Mouse (Mus musculus) embryo, embryonic 11.5 days (tissue): ENCODE data around the gene Gm10272.
"Not testable (repeated sequence)": the region's sequence is repeated elsewhere in the genome, so short reads cannot be mapped to it uniquely, and the experiment has no call there.

Experiments
- DNase-seq: peaks from one replicate; pipeline ENCODE4 v3.0.0-alpha.2; 2012; ENCODE audit warnings: low read depth, low spot score

The Gm10272 gene

GRCm38 (mm10) chr10:77706326-77706725 is at the start of gene Gm10272:
Gene Gm10272 (plus strand): TSS chr10:77706626.
- no peak for DNase-seq

- no peak for DNase-seq
These were observed 48.0 kb upstream of the Gm10272 start for GRCm38 (mm10) chr10:77658286-77658994.

- DNase-seq, result no peak
These were observed 42.3 kb upstream of the Gm10272 start for GRCm38 (mm10) chr10:77663949-77664665.

GRCm38 (mm10) chr10:77666342-77666741 is 40.1 kb upstream of the Gm10272 start:
- DNase-seq, result no peak

GRCm38 (mm10) chr10:77667402-77667801 is 39.0 kb upstream of the Gm10272 start:
- DNase-seq, result no peak

- DNase-seq, result no peak
These were observed 35.7 kb upstream of the Gm10272 start for GRCm38 (mm10) chr10:77670710-77671109.

GRCm38 (mm10) chr10:77671519-77671918 is 34.9 kb upstream of the Gm10272 start:
- DNase-seq, result no peak

- DNase-seq, result no peak
These were observed 32.7 kb upstream of the Gm10272 start for GRCm38 (mm10) chr10:77673765-77674164.

GRCm38 (mm10) chr10:77677562-77677961 is 28.9 kb upstream of the Gm10272 start:
- no peak for DNase-seq

- DNase-seq, result no peak
These were observed 23.4 kb upstream of the Gm10272 start for GRCm38 (mm10) chr10:77682994-77683393.

- no peak for DNase-seq
These were observed 22.2 kb upstream of the Gm10272 start for GRCm38 (mm10) chr10:77684181-77684580.

GRCm38 (mm10) chr10:77685895-77686664 is 20.3 kb upstream of the Gm10272 start, which contains the start of gene Tspear:
Gene Tspear (plus strand): TSS chr10:77686569.
- no peak for DNase-seq

- DNase-seq, result no peak
These were observed 19.4 kb upstream of the Gm10272 start for GRCm38 (mm10) chr10:77687021-77687420.

- DNase-seq, result not testable (repeated sequence)
These were observed 16.0 kb upstream of the Gm10272 start, which contains the start of gene Gm19402 for GRCm38 (mm10) chr10:77690356-77690807. Gene Gm19402 (minus strand): TSS chr10:77690757.

GRCm38 (mm10) chr10:77697133-77697532 is 9.3 kb upstream of the Gm10272 start, which contains the start of gene Gm9508:
Gene Gm9508 (minus strand): TSS chr10:77697233.
- DNase-seq, result no peak

- DNase-seq, result no peak
These were observed 3.4 kb downstream of the Gm10272 start for GRCm38 (mm10) chr10:77709831-77710230.

- not testable (repeated sequence) for DNase-seq
These were observed 4.7 kb downstream of the Gm10272 start, which contains the start of gene Gm10024 for GRCm38 (mm10) chr10:77711157-77711556. Gene Gm10024 (plus strand): TSS chr10:77711457.

- DNase-seq, result no peak
These were observed 7.3 kb downstream of the Gm10272 start for GRCm38 (mm10) chr10:77713734-77714133.

GRCm38 (mm10) chr10:77715507-77715906 is 9.1 kb downstream of the Gm10272 start, which contains the start of gene Gm10142:
Gene Gm10142 (plus strand): TSS chr10:77715807.
- DNase-seq, result no peak

GRCm38 (mm10) chr10:77720299-77720698 is 13.9 kb downstream of the Gm10272 start, which contains the start of gene Krtap12-1:
Gene Krtap12-1 (plus strand): TSS chr10:77720599.
- DNase-seq, result not testable (repeated sequence)

GRCm38 (mm10) chr10:77724855-77725254 is 18.4 kb downstream of the Gm10272 start:
- DNase-seq, result no peak

- no peak for DNase-seq
These were observed 19.8 kb downstream of the Gm10272 start, which contains the start of gene Gm10100 for GRCm38 (mm10) chr10:77726186-77726585. Gene Gm10100 (plus strand): TSS chr10:77726486.
